Mouse (Mus musculus): ENCODE measurements around the gene Cyp4f39.

GRCm38 (mm10) chr17:32505851-32506728, 53.6 kb downstream of the Cyp4f39 start, which contains the start of gene Cyp4f17:
- TF ChIP-seq CTCF (IDR thresholded peaks at IDR 0.05; ENCODE audit: borderline replicate concordance, control insufficient read depth, extremely low read depth, insufficient read depth, low read length, poor library complexity) (no peak), POLR2A (IDR thresholded peaks at IDR 0.05; ENCODE audit: control insufficient read depth, extremely low read depth, insufficient read depth, low read length, poor library complexity) (no peak)
